Comparison of ENCODE assay signal across 8 mouse cellular contexts in the genomic region with DNA sequence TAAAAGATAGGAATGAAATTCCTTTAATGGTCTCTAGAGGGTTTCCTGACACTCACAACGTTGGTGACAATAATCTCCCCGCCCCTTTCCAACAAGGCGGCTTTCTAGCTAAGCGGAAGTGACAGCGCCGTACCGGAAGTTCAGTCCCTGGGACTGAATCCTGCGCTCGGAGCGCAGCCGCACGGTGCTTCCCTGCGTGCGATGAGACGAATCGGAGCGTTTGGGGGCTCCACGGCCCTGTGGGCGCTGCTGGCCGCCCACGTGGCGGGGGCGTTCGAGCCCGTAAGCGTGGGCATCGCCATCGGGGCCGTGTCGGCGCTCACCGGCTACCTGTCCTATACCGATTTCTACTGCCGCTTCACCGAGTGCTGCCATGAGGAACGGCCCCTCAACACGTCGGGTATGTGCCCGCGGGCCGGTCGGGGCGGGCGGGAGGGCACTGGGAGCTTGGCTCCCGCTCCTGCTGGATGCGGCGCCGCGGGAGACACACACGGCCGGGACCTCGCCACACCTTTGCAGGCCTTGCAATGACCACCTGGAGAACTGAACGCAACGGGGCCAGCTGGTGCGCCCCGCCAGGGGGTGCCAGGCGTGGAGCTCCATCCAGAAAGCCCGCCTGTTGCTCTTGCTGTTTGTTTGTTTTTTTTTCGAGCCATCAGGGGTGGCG. TPM values are rescaled to one million over a fixed set of nuclear protein-coding genes. Genes with fewer than 3 reads are reported as not detected.
DNase-seq lines count a peak whose midpoint lies in the region; ATAC-seq lines count a peak whose summit lies in the region.

A gene (plus strand): TSS at position 136 of the 667 bp plus-strand sequence.

- 0 out of 2 replicates have a peak, but pooled peaks cover 2% of the 10 kb centered on the region for H3K27me3 ChIP-seq in hindbrain, embryonic 16.5 days (replicated peaks; ENCODE audit: control insufficient read depth, insufficient read depth, low read length)
- peaks cover 4% of the 10 kb centered on the region for H3K27me3 ChIP-seq in megakaryocyte, embryonic 14.5 days (replicated peaks)

- peak within 1 kb of the TSS; percentile 91 for H3K4me3 ChIP-seq in hindbrain, embryonic 16.5 days (ENCODE audit: low read length)
- peak within 1 kb of the TSS; percentile 97 for H3K4me3 ChIP-seq in megakaryocyte, embryonic 14.5 days (replicated peaks)

- H3K36me3 ChIP-seq in hindbrain, embryonic 16.5 days (ENCODE audit: control insufficient read depth, insufficient read depth, low read length) = peaks cover 22% of the 10 kb centered on the region
- H3K36me3 ChIP-seq in megakaryocyte, embryonic 14.5 days (replicated peaks; ENCODE audit: low read length) = peaks cover 34% of the 10 kb centered on the region

- peak; percentile 95 for ATAC-seq in hindbrain, embryonic 16.5 days

- H3K9me3 ChIP-seq in hindbrain, embryonic 16.5 days (ENCODE audit: control insufficient read depth, low read length) = no peaks in the 10 kb centered on the region
- peaks cover 15% of the 10 kb centered on the region for H3K9me3 ChIP-seq in megakaryocyte, embryonic 14.5 days

- H3K27ac ChIP-seq in hindbrain, embryonic 16.5 days (ENCODE audit: low read depth, low read length) = peak within 1 kb of the TSS; percentile 86

- peak; percentile 97 for DNase-seq in ZHBTc4 (ENCODE audit: low read depth, low spot score)
- DNase-seq in cerebellum, postnatal 36 days = peak; percentile 83 to 85
- peak; percentile 84 for DNase-seq in gastrocnemius, adult 18-20 months (ENCODE audit: low spot score)
- DNase-seq in left cerebral cortex, adult 8-10 months (ENCODE audit: low spot score in 2 of 2) = peak; percentile 72 to 82
- DNase-seq in right cerebral cortex, postnatal 10 days (ENCODE audit: low spot score in 2 of 2) = peak; percentile 94
- peak; percentile 74 to 79 for DNase-seq in urinary bladder, postnatal 4 days (ENCODE audit: low spot score in 2 of 2)

- WGBS in hindbrain, embryonic 16.5 days = 0% methylated on average over 60 of the region's 60 CpGs

- peak within 1 kb of the TSS; percentile 90 for H3K9ac ChIP-seq in hindbrain, embryonic 16.5 days (ENCODE audit: low read depth, low read length)

- peaks cover 25% of the 10 kb centered on the region for H3K4me1 ChIP-seq in hindbrain, embryonic 16.5 days (ENCODE audit: control insufficient read depth, insufficient read depth, low read depth, low read length)
- H3K4me1 ChIP-seq in megakaryocyte, embryonic 14.5 days = peaks cover 44% of the 10 kb centered on the region

- H3K4me2 ChIP-seq in hindbrain, embryonic 16.5 days (ENCODE audit: low read length) = peak within 1 kb of the TSS; percentile 82

RNA-seq across cellular contexts. Expression of the gene that starts here (rescaled TPM):
- total RNA-seq in gastrocnemius, adult 18-20 months (2021) = 10 to 100 TPM; 21.7 to 24.6 TPM
- 18.0 and 20.4 TPM in 2 replicates for polyA plus RNA-seq in hindbrain, embryonic 16.5 days (2015; fragmentation: Nextera tagmentation; extraction: Ambion mirVana)
- total RNA-seq in left cerebral cortex, adult 8-10 months (2022) = 10 to 100 TPM; 25.8 to 29.1 (median 28.0) TPM
- polyA plus RNA-seq in megakaryocyte, embryonic 14.5 days (2012; ENCODE audit: insufficient read depth, low replicate concordance) = 2.7 and 9.3 TPM in 2 replicates

Comparison
In these comparisons a context has a peak if more than half of its experiments do, and no peak if none do; other contexts are left out.
1. Peak in every context shown above with its lines: DNase-seq, ATAC-seq, H3K4me3 ChIP-seq and H3K27ac ChIP-seq.